7 mouse cellular contexts compared by ENCODE assay signal in genomic region chr19:5106731-5107191, GRCm38 (mm10). TPM values are rescaled to one million over a fixed set of nuclear protein-coding genes. Genes with fewer than 3 reads are reported as not detected.
A peak's percentile ranks its signal among the peaks of the same experiment; 100 is the strongest.
DNase-seq lines count a peak whose midpoint lies in the region; ATAC-seq lines count a peak whose summit lies in the region.

Gene Rab1b (minus strand): TSS chr19:5107072.

- H3K36me3 ChIP-seq in intestine, embryonic 15.5 days: peaks cover 48% of the 10 kb centered on the region
- peaks cover 78% of the 10 kb centered on the region for H3K36me3 ChIP-seq in midbrain, embryonic 10.5 days

- H3K9ac ChIP-seq in intestine, embryonic 15.5 days: peak within 1 kb of the TSS; percentile 64

- H3K4me2 ChIP-seq in intestine, embryonic 15.5 days (replicated peaks): peak within 1 kb of the TSS; percentile 85

- peak; percentile 98 for DNase-seq in adrenal gland, adult 2 months
- DNase-seq in embryo, embryonic 11.5 days (ENCODE audit: low read depth, low spot score): peak; percentile 99
- peak; percentile 98 to 99 for DNase-seq in gastrocnemius, postnatal 36 days
- DNase-seq in left cerebral cortex, postnatal 25 days (ENCODE audit: low spot score in 2 of 2): peak; percentile 99
- peak; percentile 98 for DNase-seq in midbrain, embryonic 10.5 days (ENCODE audit: low spot score)
- DNase-seq in right cerebral cortex, postnatal 4 days: peak; percentile 98

- under 1% methylated on average over 46 of the region's 46 CpGs for WGBS in intestine, embryonic 15.5 days
- under 1% methylated on average over 46 of the region's 46 CpGs for WGBS in midbrain, embryonic 10.5 days

- H3K4me1 ChIP-seq in intestine, embryonic 15.5 days (replicated peaks): peaks cover 19% of the 10 kb centered on the region
- H3K4me1 ChIP-seq in midbrain, embryonic 10.5 days: peaks cover 32% of the 10 kb centered on the region

- peak within 1 kb of the TSS; percentile 96 for H3K27ac ChIP-seq in intestine, embryonic 15.5 days
- peak within 1 kb of the TSS; percentile 97 for H3K27ac ChIP-seq in midbrain, embryonic 10.5 days (replicated peaks)

- H3K9me3 ChIP-seq in intestine, embryonic 15.5 days: no peaks in the 10 kb centered on the region
- H3K9me3 ChIP-seq in midbrain, embryonic 10.5 days (replicated peaks): no peaks in the 10 kb centered on the region

- peak; percentile 94 for ATAC-seq in intestine, embryonic 15.5 days

- intact Hi-C loops in gastrocnemius, postnatal 36 days (cut with DNase I): no loop called here
- intact Hi-C loops in left cerebral cortex, postnatal 25 days (cut with DNase I): no loop called here

- peak within 1 kb of the TSS; percentile 65 for H3K4me3 ChIP-seq in intestine, embryonic 15.5 days (replicated peaks)
- H3K4me3 ChIP-seq in midbrain, embryonic 10.5 days: peak within 1 kb of the TSS; percentile 88

- no peaks in the 10 kb centered on the region for H3K27me3 ChIP-seq in intestine, embryonic 15.5 days (replicated peaks)
- no peaks in the 10 kb centered on the region for H3K27me3 ChIP-seq in midbrain, embryonic 10.5 days (ENCODE audit: low read depth, poor library complexity, severe bottlenecking)

RNA-seq across cellular contexts. Expression of gene Rab1b, which starts in this region (rescaled TPM):
- total RNA-seq in adrenal gland, adult 2 months (2021): 100 to 1,000 TPM; 166 to 194 TPM
- 335 and 337 TPM in 2 replicates for polyA plus RNA-seq in adrenal gland, adult 2 months (2012; rRNA removed)
- total RNA-seq in gastrocnemius, postnatal 36 days (2021): 100 to 1,000 TPM; 103 to 110 TPM
- polyA plus RNA-seq in intestine, embryonic 15.5 days (2015; fragmentation: Nextera tagmentation; extraction: Ambion mirVana): 216 and 223 TPM in 2 replicates
- 100 to 1,000 TPM; 157 to 159 TPM for total RNA-seq in left cerebral cortex, postnatal 25 days (2021)
- 267 and 280 TPM in 2 replicates for polyA plus RNA-seq in midbrain, embryonic 10.5 days (2016; fragmentation: Nextera tagmentation; extraction: Ambion mirVana)

Comparison
In these comparisons a context has a peak if more than half of its experiments do, and no peak if none do; other contexts are left out.
1. Peak in every context shown above with its lines: DNase-seq, ATAC-seq, H3K4me3 ChIP-seq and H3K27ac ChIP-seq.